Mouse (Mus musculus) common myeloid progenitor, adult 5-6 weeks (primary cell): ENCODE data around the gene Syne2. TPM values are rescaled to one million over a fixed set of nuclear protein-coding genes. Genes with fewer than 3 reads are reported as not detected.

Source experiments
- ATAC-seq: replicated peaks from 2 replicates; pipeline ENCODE4 v1.8.0; 2016; ENCODE audit warnings: low read depth, mild to moderate bottlenecking, moderate TSS enrichment, inconsistent platforms; ENCODE audit not compliant: poor library complexity, severe bottlenecking
- total RNA-seq: library from RNA; stranded (forward); fragments of 200-1000, 187-1606 nt; gene quantifications from 2 replicates; pipeline ENCODE4 v1.2.3, GENCODE M21; 2017

Gene Syne2
- total RNA-seq, 1 experiment from 2014 or later: 13.8 TPM

DNA sequence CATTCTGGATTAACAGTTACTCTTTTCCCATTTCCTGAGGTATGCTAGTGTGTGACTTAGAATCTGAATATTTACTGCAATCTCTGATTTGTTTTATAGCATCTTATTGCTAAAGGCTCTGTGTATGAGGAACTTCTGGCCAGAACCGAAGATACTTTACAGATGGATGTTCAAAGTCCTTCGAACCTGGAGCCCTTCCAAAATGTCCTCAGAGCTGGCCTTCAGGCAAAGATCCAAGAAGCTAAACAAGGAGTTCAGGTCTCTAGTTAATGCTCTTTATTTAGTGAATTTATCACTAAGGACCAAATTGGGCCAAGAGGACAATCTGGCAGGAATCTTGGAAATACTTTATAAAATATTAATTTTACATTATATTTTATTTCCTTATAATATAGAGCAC is 100.5 kb downstream of the Syne2 start:
- no peak for ATAC-seq

DNA sequence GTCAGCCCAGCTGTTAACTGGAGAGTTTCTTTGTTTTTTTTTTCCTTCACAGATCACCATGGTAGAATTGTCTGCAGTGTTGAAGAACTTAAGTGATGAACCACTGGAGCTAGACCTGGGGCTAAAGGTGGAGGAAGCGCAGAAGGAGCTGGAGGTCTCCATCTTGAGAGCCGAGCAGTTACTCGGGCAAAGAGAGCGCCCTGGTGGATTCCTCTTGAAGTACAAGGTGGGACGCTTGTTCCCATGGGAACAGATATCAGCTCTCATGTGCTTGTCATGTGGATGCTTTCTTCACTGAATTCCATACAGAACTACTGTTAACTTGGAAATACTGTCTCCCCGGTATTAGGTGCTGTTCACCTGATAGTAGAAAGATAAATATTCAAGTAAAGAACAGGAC is 101.0 kb downstream of the Syne2 start:
- ATAC-seq: no peak

DNA sequence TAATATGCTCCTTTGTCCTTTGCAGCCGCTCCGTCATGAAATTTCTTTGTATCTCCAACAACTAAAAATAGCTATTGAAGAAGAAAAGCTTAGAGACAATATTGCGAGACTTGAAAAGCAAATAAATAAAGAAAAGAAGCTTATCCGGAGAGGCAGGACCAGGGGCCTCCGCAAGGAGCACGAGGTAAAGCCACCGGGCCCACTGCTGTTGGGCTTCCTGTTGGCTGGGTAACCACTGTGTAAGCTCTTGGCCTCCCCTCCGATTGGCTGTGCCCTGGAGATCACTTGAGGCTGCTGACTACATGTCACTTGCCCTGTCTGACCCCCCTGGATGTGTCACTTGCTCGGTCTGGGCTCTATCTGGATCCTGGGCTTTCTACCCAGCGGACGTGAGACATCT is 105.0 kb downstream of the Syne2 start:
- ATAC-seq: no peak

DNA sequence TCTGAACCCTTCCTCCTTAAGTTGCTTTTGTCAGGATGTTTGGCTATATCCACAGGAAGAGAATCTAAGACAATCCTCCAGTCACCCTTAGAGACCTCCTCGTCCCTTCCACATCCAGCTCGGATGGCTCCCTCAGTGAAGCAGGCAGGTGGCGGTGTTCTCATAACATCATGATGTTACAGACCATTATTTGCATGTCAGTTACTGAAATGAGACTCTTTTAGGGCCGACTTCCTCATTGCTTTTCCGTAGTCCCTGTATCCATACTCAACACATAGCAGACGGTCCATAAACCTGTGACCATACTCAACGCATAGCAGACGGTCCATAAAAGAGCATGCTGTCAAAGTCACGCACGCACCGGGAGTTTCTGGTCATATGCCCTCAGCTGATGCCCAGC is 106.9 kb downstream of the Syne2 start:
- no peak for ATAC-seq

GRCm38 (mm10) chr12:75927596-75927995 is 109.7 kb downstream of the Syne2 start:
- peak; percentile 56 for ATAC-seq

GRCm38 (mm10) chr12:75933561-75933960 is 115.6 kb downstream of the Syne2 start:
- no peak for ATAC-seq

GRCm38 (mm10) chr12:75951328-75951727 is 133.4 kb downstream of the Syne2 start:
- ATAC-seq: peak; percentile 68; the same call in 1 of the 2 replicates

DNA sequence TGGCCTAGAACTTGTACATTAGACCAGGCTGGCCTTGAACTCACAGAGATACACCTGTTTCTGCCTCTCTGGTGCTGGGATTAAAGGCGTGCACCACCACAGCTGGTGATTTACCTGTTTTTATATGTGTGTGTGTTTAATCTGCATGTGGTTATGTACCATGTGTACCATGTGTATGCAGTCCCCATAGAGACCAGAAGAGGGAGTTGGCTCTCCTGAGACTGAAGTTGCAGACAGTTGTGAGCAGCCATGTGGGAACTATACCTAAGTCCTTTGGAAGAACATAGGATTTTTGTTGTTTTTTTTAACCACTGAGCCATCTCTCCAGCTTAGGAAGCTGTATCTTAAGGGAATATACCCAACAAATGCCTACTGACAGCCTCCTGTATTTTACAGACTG is 134.1 kb downstream of the Syne2 start:
- ATAC-seq: no peak

DNA sequence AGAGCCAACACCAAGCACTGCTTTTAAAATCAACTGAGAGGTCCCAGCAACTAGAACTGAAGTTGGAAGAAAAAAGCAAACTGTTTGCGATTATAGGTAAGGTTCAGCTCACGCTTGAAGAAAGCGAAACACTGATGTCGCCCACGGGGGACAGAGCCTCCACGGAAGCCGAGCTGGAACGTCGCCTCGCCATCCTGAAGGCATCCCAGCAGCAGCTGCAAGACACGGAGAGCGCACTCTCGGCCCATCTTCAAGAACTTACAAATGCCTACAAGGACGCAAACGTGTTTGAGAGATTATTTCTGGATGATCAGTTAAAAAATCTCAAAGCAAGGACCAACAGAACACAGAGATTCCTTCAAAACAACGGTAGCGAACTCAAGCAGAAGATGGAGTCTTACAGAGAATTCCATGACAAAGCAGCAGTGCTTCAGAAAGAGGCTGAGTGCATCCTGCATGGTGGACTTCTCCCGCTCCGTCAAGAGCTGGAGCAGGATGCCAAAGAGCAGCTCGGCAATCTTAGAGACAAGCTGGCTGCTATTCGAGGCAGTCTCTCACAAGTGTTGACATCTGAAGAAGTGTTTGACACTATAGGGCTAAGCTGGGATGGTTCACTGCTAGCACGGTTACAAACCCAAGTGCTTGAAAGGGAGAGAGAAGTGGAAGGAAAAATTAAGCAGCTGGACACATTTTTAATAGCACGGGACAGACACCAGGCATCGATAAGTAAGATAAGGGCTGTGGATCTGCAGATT is 148.7 kb downstream of the Syne2 start:
- no peak for ATAC-seq

- no peak for ATAC-seq
Observed at GRCm38 (mm10) chr12:75979079-75979478, 161.1 kb downstream of the Syne2 start.

GRCm38 (mm10) chr12:75983336-75983735 is 165.4 kb downstream of the Syne2 start:
- no peak for ATAC-seq

GRCm38 (mm10) chr12:75992226-75992858 is 174.4 kb downstream of the Syne2 start:
- no peak for ATAC-seq

DNA sequence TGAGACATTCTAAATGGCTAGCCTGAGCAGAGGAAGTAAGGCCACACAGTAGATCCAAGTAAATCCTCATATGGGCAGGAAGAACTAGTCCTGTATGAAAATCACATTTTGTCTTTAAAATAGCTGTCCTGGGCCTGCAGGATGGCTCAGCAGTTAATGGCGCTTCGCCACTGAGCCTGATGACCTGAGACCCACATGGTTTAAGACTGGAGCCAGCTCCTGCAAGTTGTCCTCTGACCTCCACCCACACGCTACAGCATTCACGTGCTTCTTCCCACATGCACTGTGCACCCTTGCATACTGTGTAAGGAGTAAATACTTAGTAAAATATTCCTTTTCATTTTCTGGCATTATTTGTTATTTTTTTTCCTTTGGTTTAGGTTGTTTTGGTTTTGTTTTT is 175.0 kb downstream of the Syne2 start:
- no peak for ATAC-seq

DNA sequence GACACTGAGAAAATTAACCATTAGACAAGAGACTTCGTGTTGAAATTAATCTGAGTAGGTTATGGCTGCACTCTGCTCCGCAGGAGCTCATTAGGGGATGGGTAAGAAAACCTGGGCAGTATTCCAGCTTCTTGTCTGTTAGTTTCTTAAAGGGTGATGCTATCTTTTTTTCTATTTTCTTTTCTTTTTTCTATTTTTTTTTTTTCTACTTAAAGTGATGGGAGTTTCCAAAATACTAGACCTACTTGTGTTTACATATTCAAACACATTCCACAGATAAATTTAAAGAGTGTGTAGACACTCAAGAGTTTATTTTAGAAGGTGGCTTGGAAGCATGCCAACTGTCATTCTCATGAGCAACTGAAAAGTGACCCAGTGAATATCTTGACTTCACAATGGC is 177.2 kb downstream of the Syne2 start:
- no peak for ATAC-seq

- no peak for ATAC-seq
Observed at GRCm38 (mm10) chr12:75997547-75997946, 179.6 kb downstream of the Syne2 start.

DNA sequence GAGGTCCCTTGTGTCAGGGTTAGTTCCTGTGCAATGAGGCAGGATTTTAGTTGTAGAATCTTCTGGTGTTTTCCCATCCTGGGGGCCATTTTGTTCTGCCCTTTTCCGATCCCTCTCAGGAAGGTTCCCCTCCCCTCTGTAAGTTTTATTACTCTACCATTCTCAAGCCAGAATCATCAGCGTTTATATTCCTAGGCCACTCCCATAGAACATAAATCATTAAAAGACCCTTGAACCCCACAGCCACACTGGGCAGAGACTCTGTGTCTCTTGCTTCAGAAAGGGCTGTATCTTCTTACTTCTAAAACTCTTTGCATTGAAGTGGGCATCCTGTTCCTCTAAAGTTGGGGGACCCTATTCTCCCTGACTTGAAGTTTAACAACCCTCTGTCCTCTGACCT is 180.5 kb downstream of the Syne2 start:
- no peak for ATAC-seq

DNA sequence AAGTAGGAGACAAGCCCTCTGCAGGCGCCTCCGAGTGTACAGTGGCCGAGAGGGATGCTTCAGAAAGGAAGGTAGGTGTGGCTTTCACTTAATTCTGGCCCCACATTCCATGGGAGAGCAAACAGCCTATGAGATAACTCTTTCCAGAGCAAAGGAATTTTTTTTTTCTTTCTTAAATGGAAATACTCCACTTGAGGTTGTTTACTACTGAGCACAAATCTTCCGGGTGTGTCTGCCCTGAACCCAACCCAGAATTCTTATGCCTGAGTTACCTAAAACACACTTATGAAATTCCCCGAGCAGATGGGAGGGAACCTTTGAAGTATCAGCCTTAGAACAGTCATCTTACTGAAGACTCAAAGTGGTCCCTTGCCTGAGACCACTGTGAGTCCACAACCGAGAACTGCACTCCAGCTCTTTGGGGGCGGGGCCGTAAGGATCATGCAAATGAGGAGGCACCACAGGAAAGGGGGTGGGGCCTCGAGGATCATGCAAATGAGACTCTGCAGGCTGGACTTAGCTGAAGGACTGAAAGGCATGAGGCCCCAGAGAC is 186.8 kb downstream of the Syne2 start:
- peak; percentile 74 for ATAC-seq

- ATAC-seq: no peak
Observed at GRCm38 (mm10) chr12:76008991-76009390, 191.1 kb downstream of the Syne2 start.

- ATAC-seq: no peak
Observed at GRCm38 (mm10) chr12:76012789-76013188, 194.9 kb downstream of the Syne2 start.

DNA sequence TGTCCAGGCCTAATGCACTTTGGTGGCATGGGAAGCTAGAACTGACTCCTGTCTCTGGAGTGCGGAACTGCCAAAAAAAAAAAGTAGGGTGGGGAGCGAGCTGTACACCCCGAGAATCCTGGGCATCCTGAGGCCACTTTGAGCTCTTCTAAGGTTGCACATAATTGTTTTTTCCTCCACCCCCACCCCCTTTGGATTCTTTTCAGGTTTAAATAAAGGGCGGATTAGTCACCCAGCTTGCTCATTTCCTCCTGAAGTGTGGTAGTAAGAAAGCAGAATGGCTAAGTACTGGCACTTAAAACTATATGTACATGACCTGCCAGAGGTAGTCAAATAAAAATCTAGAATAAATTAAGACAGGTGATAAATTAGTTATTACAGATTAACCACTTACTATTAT is 195.5 kb downstream of the Syne2 start:
- ATAC-seq: no peak

DNA sequence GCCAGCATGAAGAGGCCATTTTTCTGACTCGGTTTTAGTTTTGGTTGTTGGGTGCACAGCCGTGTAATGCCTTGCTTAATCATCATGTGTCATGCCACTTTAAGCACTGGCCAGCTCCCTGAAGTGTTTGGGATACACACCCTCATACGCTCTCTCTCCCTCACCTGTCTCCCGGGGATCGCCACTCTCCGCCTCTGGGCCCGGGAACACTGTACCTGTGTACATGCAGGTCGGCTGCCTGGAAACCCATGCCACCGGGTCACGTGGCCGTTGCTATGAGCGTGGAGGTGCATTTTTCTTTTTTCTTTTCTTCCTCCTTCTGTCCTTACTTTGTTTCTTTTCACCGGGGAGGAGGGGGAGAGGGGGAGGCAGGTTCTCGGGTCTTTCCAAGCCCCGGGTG is 197.1 kb downstream of the Syne2 start:
- ATAC-seq: no peak

DNA sequence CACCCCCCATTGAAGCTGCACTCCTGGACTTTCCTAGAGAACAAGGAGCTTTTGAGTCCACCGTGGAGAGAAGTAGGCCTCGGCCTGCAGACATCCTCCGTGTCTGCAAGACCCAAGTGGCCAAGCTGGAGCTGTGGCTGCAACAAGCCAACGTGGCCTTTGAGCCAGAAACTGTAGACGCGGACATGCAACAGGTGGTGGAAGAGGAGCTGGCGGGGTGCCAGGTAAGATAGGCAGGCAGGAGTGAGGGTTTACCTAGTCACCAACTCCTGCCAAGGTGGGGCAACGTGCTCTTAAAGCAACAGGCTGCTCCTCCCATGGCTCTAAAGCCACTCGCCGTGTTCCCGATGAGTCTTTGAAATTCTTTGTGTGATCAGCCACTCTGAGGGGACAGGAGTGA is 197.6 kb downstream of the Syne2 start:
- no peak for ATAC-seq
